Mouse (Mus musculus): ENCODE measurements around the gene Ppp1r11. TPM values are rescaled to one million over a fixed set of nuclear protein-coding genes. Genes with fewer than 3 reads are reported as not detected.
"Not testable (repeated sequence)": the region's sequence is repeated elsewhere in the genome, so short reads cannot be mapped to it uniquely, and the experiment has no call there.

Gene Ppp1r11
- polyA plus RNA-seq (2012; ENCODE audit: insufficient read depth, insufficient read length, missing spikeins) = 55.7 and 69.7 TPM in 2 replicates

- Histone ChIP-seq H3K27ac (replicated peaks; ENCODE audit: low read depth, low read length) (peak within 1 kb of the TSS; percentile 83), H3K4me3 (ENCODE audit: insufficient read depth, low read depth, low read length) (peak within 1 kb of the TSS; percentile 76), H3K4me1 (ENCODE audit: control insufficient read depth, insufficient read depth, insufficient read length, low read length) (peaks cover 7% of the 10 kb centered on the region)
These were observed at the start of gene Ppp1r11 for GRCm38 (mm10) chr17:36950981-36951947. Gene Ppp1r11 (minus strand): TSS chr17:36951741.

- no peak within 1 kb of the TSS for H3K27ac ChIP-seq (replicated peaks; ENCODE audit: low read depth, low read length)
- H3K4me3 ChIP-seq (ENCODE audit: insufficient read depth, low read depth, low read length) = no peak within 1 kb of the TSS
- 0 out of 2 replicates have a peak, but pooled peaks cover 2% of the 10 kb centered on the region for H3K4me1 ChIP-seq (ENCODE audit: control insufficient read depth, insufficient read depth, insufficient read length, low read length)
These were observed 49.3 kb upstream of the Ppp1r11 start, which contains the start of gene Zfp57 for GRCm38 (mm10) chr17:37000863-37001262. Gene Zfp57 (plus strand): TSS chr17:37001163.

GRCm38 (mm10) chr17:36998477-36998876, 46.9 kb upstream of the Ppp1r11 start:
- Histone ChIP-seq H3K4me3 (ENCODE audit: insufficient read depth, low read depth, low read length) (no peak overlapping the region), H3K27ac (replicated peaks; ENCODE audit: low read depth, low read length) (no peak overlapping the region), H3K4me1 (ENCODE audit: control insufficient read depth, insufficient read depth, insufficient read length, low read length) (0 out of 2 replicates have a peak, but pooled peaks cover 2% of the 10 kb centered on the region)

GRCm38 (mm10) chr17:36997033-36997735, 45.6 kb upstream of the Ppp1r11 start:
- H3K27ac ChIP-seq (replicated peaks; ENCODE audit: low read depth, low read length) = no peak overlapping the region
- H3K4me1 ChIP-seq (ENCODE audit: control insufficient read depth, insufficient read depth, insufficient read length, low read length) = no peaks in the 10 kb centered on the region
- no peak overlapping the region for H3K4me3 ChIP-seq (ENCODE audit: insufficient read depth, low read depth, low read length)

GRCm38 (mm10) chr17:36995448-36995847, 43.9 kb upstream of the Ppp1r11 start:
- Histone ChIP-seq H3K27ac (replicated peaks; ENCODE audit: low read depth, low read length) (no peak overlapping the region), H3K4me1 (ENCODE audit: control insufficient read depth, insufficient read depth, insufficient read length, low read length) (no peaks in the 10 kb centered on the region), H3K4me3 (ENCODE audit: insufficient read depth, low read depth, low read length) (no peak overlapping the region)

- Histone ChIP-seq H3K4me3 (ENCODE audit: insufficient read depth, low read depth, low read length) (no peak overlapping the region), H3K27ac (replicated peaks; ENCODE audit: low read depth, low read length) (no peak overlapping the region), H3K4me1 (ENCODE audit: control insufficient read depth, insufficient read depth, insufficient read length, low read length) (no peaks in the 10 kb centered on the region)
These were observed 43.0 kb upstream of the Ppp1r11 start for GRCm38 (mm10) chr17:36994528-36994927.

GRCm38 (mm10) chr17:36993770-36994325, 42.3 kb upstream of the Ppp1r11 start:
- H3K4me3 ChIP-seq (ENCODE audit: insufficient read depth, low read depth, low read length) = no peak overlapping the region
- H3K4me1 ChIP-seq (ENCODE audit: control insufficient read depth, insufficient read depth, insufficient read length, low read length) = no peaks in the 10 kb centered on the region
- H3K27ac ChIP-seq (replicated peaks; ENCODE audit: low read depth, low read length) = no peak overlapping the region

GRCm38 (mm10) chr17:36992336-36993104, 41.0 kb upstream of the Ppp1r11 start:
- Histone ChIP-seq H3K27ac (replicated peaks; ENCODE audit: low read depth, low read length) (no peak overlapping the region), H3K4me3 (ENCODE audit: insufficient read depth, low read depth, low read length) (no peak overlapping the region), H3K4me1 (ENCODE audit: control insufficient read depth, insufficient read depth, insufficient read length, low read length) (no peaks in the 10 kb centered on the region)

- H3K4me3 ChIP-seq (ENCODE audit: insufficient read depth, low read depth, low read length); H3K27ac ChIP-seq (replicated peaks; ENCODE audit: low read depth, low read length); H3K4me1 ChIP-seq (ENCODE audit: control insufficient read depth, insufficient read depth, insufficient read length, low read length): not testable (repeated sequence)
These were observed 39.1 kb upstream of the Ppp1r11 start for GRCm38 (mm10) chr17:36990630-36991029.

- Histone ChIP-seq H3K4me1 (ENCODE audit: control insufficient read depth, insufficient read depth, insufficient read length, low read length) (no peaks in the 10 kb centered on the region), H3K27ac (replicated peaks; ENCODE audit: low read depth, low read length) (no peak within 1 kb of the TSS), H3K4me3 (ENCODE audit: insufficient read depth, low read depth, low read length) (no peak within 1 kb of the TSS)
These were observed 37.9 kb upstream of the Ppp1r11 start, which contains the start of gene H2-M5 for GRCm38 (mm10) chr17:36989437-36989836. Gene H2-M5 (minus strand): TSS chr17:36989537.

GRCm38 (mm10) chr17:36988475-36988874, 36.9 kb upstream of the Ppp1r11 start:
- no peak overlapping the region for H3K4me3 ChIP-seq (ENCODE audit: insufficient read depth, low read depth, low read length)
- H3K27ac ChIP-seq (replicated peaks; ENCODE audit: low read depth, low read length) = no peak overlapping the region
- H3K4me1 ChIP-seq (ENCODE audit: control insufficient read depth, insufficient read depth, insufficient read length, low read length) = no peaks in the 10 kb centered on the region

GRCm38 (mm10) chr17:36982253-36983155, 31.0 kb upstream of the Ppp1r11 start:
- H3K4me3 ChIP-seq (ENCODE audit: insufficient read depth, low read depth, low read length) = no peak overlapping the region
- no peak overlapping the region for H3K27ac ChIP-seq (replicated peaks; ENCODE audit: low read depth, low read length)
- no peaks in the 10 kb centered on the region for H3K4me1 ChIP-seq (ENCODE audit: control insufficient read depth, insufficient read depth, insufficient read length, low read length)

GRCm38 (mm10) chr17:36981845-36982244, 30.3 kb upstream of the Ppp1r11 start:
- H3K4me1 ChIP-seq (ENCODE audit: control insufficient read depth, insufficient read depth, insufficient read length, low read length) = no peaks in the 10 kb centered on the region
- no peak overlapping the region for H3K4me3 ChIP-seq (ENCODE audit: insufficient read depth, low read depth, low read length)
- no peak overlapping the region for H3K27ac ChIP-seq (replicated peaks; ENCODE audit: low read depth, low read length)

Measured in brown adipose tissue, adult 24 weeks (tissue).